Comparison of ENCODE assay signal across 16 mouse cellular contexts in the genomic region with DNA sequence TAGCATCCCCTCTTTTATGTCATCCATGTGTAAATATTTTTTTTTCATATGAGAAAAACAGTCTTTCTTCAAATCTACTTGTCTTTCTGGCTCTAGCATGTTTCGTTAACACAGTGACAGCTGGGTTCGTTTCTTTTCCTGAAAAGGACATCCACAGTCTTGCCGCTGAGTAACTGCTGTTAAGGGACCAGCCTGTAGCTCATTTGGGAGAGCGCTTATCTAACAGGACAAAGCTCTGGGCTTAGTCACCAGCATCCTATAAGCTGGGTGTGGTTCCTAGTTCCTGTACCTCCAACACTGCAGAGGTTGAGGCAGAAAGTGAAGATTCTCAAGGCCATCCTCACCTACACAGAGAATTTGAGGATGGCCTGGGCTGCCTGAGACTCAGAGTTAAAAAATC.
"Had no signal": no experiment of that assay in that cellular context is flagged by ENCODE, and none has a peak within 500 bp of the region (broad histone marks: within the 10 kb centered on the region; RNA-seq: fewer than 3 reads in every experiment).

No protein-coding gene starts in this region.

- H3K27me3 ChIP-seq: limb, embryonic 15.5 days; liver, embryonic 12.5 days; liver, embryonic 15.5 days; midbrain, embryonic 12.5 days; midbrain, embryonic 15.5 days had no signal

- H3K27ac ChIP-seq: limb, embryonic 15.5 days; liver, embryonic 12.5 days; liver, embryonic 15.5 days; macrophage; midbrain, embryonic 12.5 days; midbrain, embryonic 15.5 days; stomach, postnatal 0 days had no signal

- H3K36me3 ChIP-seq: limb, embryonic 15.5 days; liver, embryonic 12.5 days; liver, embryonic 15.5 days; midbrain, embryonic 12.5 days; midbrain, embryonic 15.5 days had no signal

- H3K9me3 ChIP-seq: limb, embryonic 15.5 days; liver, embryonic 12.5 days; liver, embryonic 15.5 days; midbrain, embryonic 12.5 days; midbrain, embryonic 15.5 days had no signal

- DNase-seq: kidney, adult 8-10 months; lung, adult 2 months; lung, postnatal 14 days; right cerebral cortex, adult 18-20 months; right cerebral cortex, postnatal 14 days; right cerebral cortex, postnatal 4 days; thymus, adult 2 months; thymus, postnatal 14 days; thymus, postnatal 4 days had no signal

- ATAC-seq: liver, embryonic 12.5 days; midbrain, embryonic 15.5 days had no signal

- H3K4me3 ChIP-seq: limb, embryonic 15.5 days; liver, embryonic 12.5 days; liver, embryonic 15.5 days; midbrain, embryonic 12.5 days; midbrain, embryonic 15.5 days had no signal
